Comparison of ENCODE assay signal across 1 mouse cellular context in genomic region chr8:11550281-11550948, GRCm38 (mm10).
TF ChIP-seq lines count a peak whose summit lies in the region.

Gene Cars2, minus strand, starts transcription at chr8:11550783.

TF ChIP-seq in CH12.LX, 34 proteins besides CTCF, POLR2A, EP300 and RAD21 (continued from another document):
- TF ChIP-seq POLR2AphosphoS2 (IDR thresholded peaks at IDR 0.05; ENCODE audit: low read depth, low read length) (no peak), MYC (IDR thresholded peaks at IDR 0.05; ENCODE audit: low read depth, low read length) (peak; percentile 4; the same call in 1 of the 2 replicates), E2F4 (IDR thresholded peaks at IDR 0.05; ENCODE audit: insufficient replicate concordance, low read depth, low read length) (no peak), NELFE (IDR thresholded peaks at IDR 0.05; ENCODE audit: low read depth, low read length) (peak; percentile 83), GABPA (IDR thresholded peaks at IDR 0.05; ENCODE audit: insufficient replicate concordance, low read depth, low read length) (no peak), ZMIZ1 (IDR thresholded peaks at IDR 0.05; ENCODE audit: low read depth, low read length) (no peak; the same call in 1 of the 2 replicates), ZC3H11A (IDR thresholded peaks at IDR 0.05; ENCODE audit: low read depth, low read length) (no peak)
TF ChIP-seq in CH12.LX: peak in this region for 16.
